In genomic region chr1:36634940-36635339, GRCm38 (mm10) we compare ENCODE assay signal across 8 mouse cellular contexts. TPM values are rescaled to one million over a fixed set of nuclear protein-coding genes. Genes with fewer than 3 reads are reported as not detected.
A peak's percentile ranks its signal among the peaks of the same experiment; 100 is the strongest.
DNase-seq lines count a peak whose midpoint lies in the region; ATAC-seq lines count a peak whose summit lies in the region.

No protein-coding gene starts in this region.

- no peak overlapping the region for H3K4me2 ChIP-seq in forebrain, embryonic 16.5 days (ENCODE audit: low read length)

- ATAC-seq in forebrain, embryonic 16.5 days, result peak; percentile 65
- ATAC-seq in hematopoietic stem cell, adult 5-6 weeks (replicated peaks in 1 of 2; ENCODE audit: insufficient read depth in 1 of 2, low FRiP score in 2 of 2, low TSS enrichment in 1 of 2, low read depth in 1 of 2, poor library complexity in 2 of 2, severe bottlenecking in 2 of 2), result peak; percentile 80 to 81

- H3K4me1 ChIP-seq in forebrain, embryonic 16.5 days (replicated peaks; ENCODE audit: control insufficient read depth, insufficient read depth, low read length), result peaks cover 21% of the 10 kb centered on the region

- 15% methylated on average over 5 of the region's 5 CpGs for WGBS in forebrain, embryonic 16.5 days

- H3K36me3 ChIP-seq in forebrain, embryonic 16.5 days (ENCODE audit: control insufficient read depth, insufficient read depth), result no peaks in the 10 kb centered on the region

- no peak overlapping the region for H3K9ac ChIP-seq in forebrain, embryonic 16.5 days (replicated peaks; ENCODE audit: low read depth, low read length)

- no peak overlapping the region for H3K27ac ChIP-seq in forebrain, embryonic 16.5 days (ENCODE audit: low read length)

- no peaks in the 10 kb centered on the region for H3K27me3 ChIP-seq in forebrain, embryonic 16.5 days (replicated peaks; ENCODE audit: control insufficient read depth, insufficient read depth, low read length)

- H3K4me3 ChIP-seq in forebrain, embryonic 16.5 days (replicated peaks; ENCODE audit: low read length), result no peak overlapping the region

- H3K9me3 ChIP-seq in forebrain, embryonic 16.5 days (ENCODE audit: control insufficient read depth, low read length), result no peaks in the 10 kb centered on the region

- DNase-seq in ES-CJ7 (ENCODE audit: low read depth, low spot score), result peak; percentile 73
- peak; percentile 25 for DNase-seq in c-Kit-positive CD71-negative TER-119-negative erythroid progenitor cells, embryonic 14.5 days (ENCODE audit: low read depth)
- DNase-seq in layer of hippocampus, adult 8-10 months (ENCODE audit: low spot score in 2 of 2), result peak; percentile 38 to 58
- DNase-seq in lung, postnatal 10 days, result peak; percentile 76
- peak; percentile 79 for DNase-seq in retina, embryonic 14.5 days (ENCODE audit: low spot score)
- peak; percentile 69 to 74 for DNase-seq in thymus, postnatal 36 days

RNA-seq across cellular contexts. Expression of gene Fam178b, which starts 48.0 kb away (rescaled TPM):
- polyA plus RNA-seq in forebrain, embryonic 16.5 days (2015; fragmentation: Nextera tagmentation; extraction: Ambion mirVana), result 0.34 TPM in 1 of 2 replicates, not detected in the other
- not detected in 2 replicates for total RNA-seq in hematopoietic stem cell, adult 5-6 weeks (2017)
- total RNA-seq in layer of hippocampus, adult 8-10 months (2022), result under 1 TPM in 1 of 4 experiments, not detected in 3; 0.55 TPM

RNA-seq across cellular contexts. Expression of gene Cox5b, which starts 56.3 kb away (rescaled TPM):
- polyA plus RNA-seq in forebrain, embryonic 16.5 days (2015; fragmentation: Nextera tagmentation; extraction: Ambion mirVana), result 480 and 516 TPM in 2 replicates
- 317 and 437 TPM in 2 replicates for total RNA-seq in hematopoietic stem cell, adult 5-6 weeks (2017)
- total RNA-seq in layer of hippocampus, adult 8-10 months (2022), result 100 to 1,000 TPM; 439 to 655 (median 576) TPM

Comparison
In these comparisons a context has a peak if more than half of its experiments do, and no peak if none do; other contexts are left out.
1. DNase-seq: peak in every context shown above with its lines; median percentile 79 in retina, embryonic 14.5 days; 76 in lung, postnatal 10 days; 73 in ES-CJ7; 72 in thymus, postnatal 36 days; 48 in layer of hippocampus, adult 8-10 months; 25 in c-Kit-positive CD71-negative TER-119-negative erythroid progenitor cells, embryonic 14.5 days.